ENCODE assay signal across 15 mouse cellular contexts in the genomic region with DNA sequence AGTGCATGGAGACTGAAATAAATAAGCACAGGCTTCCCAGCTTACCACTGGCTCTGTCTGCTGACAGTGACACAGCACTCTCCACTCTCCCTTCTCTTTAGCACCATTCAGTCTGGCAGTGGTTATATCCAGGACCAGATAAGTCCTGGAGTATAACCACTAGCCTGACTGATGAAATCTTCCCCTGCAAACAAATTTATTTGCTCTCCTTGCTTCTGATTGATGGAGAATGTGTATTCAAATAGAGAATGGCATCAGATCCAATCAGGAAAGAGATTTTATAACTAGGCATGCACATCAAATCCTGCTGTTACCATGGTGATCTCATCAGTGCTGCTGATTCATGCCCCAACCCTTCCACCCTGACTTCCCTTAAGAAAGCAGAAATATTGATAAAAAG.
A peak's percentile ranks its signal among the peaks of the same experiment; 100 is the strongest.
DNase-seq lines count a peak whose midpoint lies in the region; ATAC-seq lines count a peak whose summit lies in the region.
"Had no signal": no experiment of that assay in that cellular context is flagged by ENCODE, and none has a peak within 500 bp of the region (broad histone marks: within the 10 kb centered on the region; RNA-seq: fewer than 3 reads in every experiment).

No protein-coding gene starts in this region.

- H3K4me1 ChIP-seq in midbrain, embryonic 13.5 days (replicated peaks), result no peaks in the 10 kb centered on the region
- no peaks in the 10 kb centered on the region for H3K4me1 ChIP-seq in midbrain, embryonic 11.5 days (ENCODE audit: control insufficient read depth, insufficient read depth, low read length)
- no peaks in the 10 kb centered on the region for H3K4me1 ChIP-seq in hindbrain, embryonic 14.5 days (replicated peaks; ENCODE audit: control insufficient read depth, insufficient read depth, low read length)
- H3K4me1 ChIP-seq in neural tube, embryonic 14.5 days (ENCODE audit: control insufficient read depth, insufficient read depth, low read length), result no peaks in the 10 kb centered on the region
- H3K4me1 ChIP-seq: limb, embryonic 10.5 days; stomach, embryonic 15.5 days had no signal

- no peak overlapping the region for H3K4me2 ChIP-seq in midbrain, embryonic 13.5 days (replicated peaks)
- no peak overlapping the region for H3K4me2 ChIP-seq in midbrain, embryonic 11.5 days
- H3K4me2 ChIP-seq in hindbrain, embryonic 14.5 days (replicated peaks), result no peak overlapping the region
- no peak overlapping the region for H3K4me2 ChIP-seq in neural tube, embryonic 14.5 days (ENCODE audit: low read depth, low read length)
- H3K4me2 ChIP-seq: stomach, embryonic 15.5 days had no signal

- no peak for DNase-seq in frontal cortex, postnatal 25 days (ENCODE audit: low spot score in 2 of 2)
- no peak for DNase-seq in midbrain, embryonic 11.5 days (ENCODE audit: low spot score, missing footprints)
- DNase-seq in hindbrain, embryonic 14.5 days (ENCODE audit: low spot score), result no peak
- no peak for DNase-seq in lung, postnatal 10 days
- DNase-seq in adrenal gland, postnatal 10 days, result no peak
- DNase-seq: B cell, adult 2 months; heart, postnatal 10 days; kidney, adult 9 months; thymus, postnatal 36 days had no signal

- H3K4me3 ChIP-seq in midbrain, embryonic 13.5 days (replicated peaks), result no peak overlapping the region
- H3K4me3 ChIP-seq in midbrain, embryonic 11.5 days (ENCODE audit: low read depth, low read length), result no peak overlapping the region
- no peak overlapping the region for H3K4me3 ChIP-seq in hindbrain, embryonic 14.5 days (replicated peaks; ENCODE audit: low read length)
- no peak overlapping the region for H3K4me3 ChIP-seq in neural tube, embryonic 14.5 days (ENCODE audit: low read depth, low read length)
- H3K4me3 ChIP-seq: erythroblast, embryonic 14.5 days; limb, embryonic 10.5 days; stomach, embryonic 15.5 days had no signal

- ATAC-seq in frontal cortex, adult (ENCODE audit: low TSS enrichment), result peak; percentile 65; the same call in 1 of the 2 replicates
- peak; percentile 75 for ATAC-seq in midbrain, embryonic 13.5 days
- no peak for ATAC-seq in midbrain, embryonic 11.5 days (ENCODE audit: low FRiP score)
- no peak for ATAC-seq in hindbrain, embryonic 14.5 days (ENCODE audit: low FRiP score)
- ATAC-seq in neural tube, embryonic 14.5 days (ENCODE audit: low read depth), result peak; percentile 61; the same call in 1 of the 2 replicates

- H3K27ac ChIP-seq in midbrain, embryonic 13.5 days, result no peak overlapping the region
- H3K27ac ChIP-seq in midbrain, embryonic 11.5 days (ENCODE audit: low read depth, low read length), result no peak overlapping the region
- peak overlapping the region; percentile 26; the same call in 1 of the 2 replicates for H3K27ac ChIP-seq in hindbrain, embryonic 14.5 days
- no peak overlapping the region for H3K27ac ChIP-seq in neural tube, embryonic 14.5 days (ENCODE audit: low read depth, low read length)
- H3K27ac ChIP-seq: limb, embryonic 10.5 days; stomach, embryonic 15.5 days had no signal

- no peaks in the 10 kb centered on the region for H3K27me3 ChIP-seq in midbrain, embryonic 13.5 days
- H3K27me3 ChIP-seq in midbrain, embryonic 11.5 days (ENCODE audit: control insufficient read depth, insufficient read depth, low read length), result no peaks in the 10 kb centered on the region
- H3K27me3 ChIP-seq in hindbrain, embryonic 14.5 days (ENCODE audit: control insufficient read depth, insufficient read depth, low read length), result no peaks in the 10 kb centered on the region
- H3K27me3 ChIP-seq in neural tube, embryonic 14.5 days (ENCODE audit: control insufficient read depth, insufficient read depth, low read length), result no peaks in the 10 kb centered on the region
- H3K27me3 ChIP-seq: stomach, embryonic 15.5 days had no signal

- no peak overlapping the region for H3K9ac ChIP-seq in midbrain, embryonic 13.5 days (replicated peaks)
- H3K9ac ChIP-seq in midbrain, embryonic 11.5 days (ENCODE audit: low read length), result no peak overlapping the region
- H3K9ac ChIP-seq in hindbrain, embryonic 14.5 days, result no peak overlapping the region
- H3K9ac ChIP-seq in neural tube, embryonic 14.5 days (replicated peaks; ENCODE audit: low read depth, low read length), result no peak overlapping the region
- H3K9ac ChIP-seq: stomach, embryonic 15.5 days had no signal

- no peaks in the 10 kb centered on the region for H3K36me3 ChIP-seq in midbrain, embryonic 13.5 days
- no peaks in the 10 kb centered on the region for H3K36me3 ChIP-seq in midbrain, embryonic 11.5 days (ENCODE audit: control insufficient read depth, insufficient read depth, low read length)
- no peaks in the 10 kb centered on the region for H3K36me3 ChIP-seq in hindbrain, embryonic 14.5 days (replicated peaks; ENCODE audit: control insufficient read depth, insufficient read depth)
- no peaks in the 10 kb centered on the region for H3K36me3 ChIP-seq in neural tube, embryonic 14.5 days (ENCODE audit: control insufficient read depth, insufficient read depth, low read length)
- H3K36me3 ChIP-seq: limb, embryonic 10.5 days; stomach, embryonic 15.5 days had no signal

- no peaks in the 10 kb centered on the region for H3K9me3 ChIP-seq in midbrain, embryonic 13.5 days
- H3K9me3 ChIP-seq in midbrain, embryonic 11.5 days (ENCODE audit: control insufficient read depth, low read length), result no peaks in the 10 kb centered on the region
- H3K9me3 ChIP-seq in hindbrain, embryonic 14.5 days (ENCODE audit: control insufficient read depth, low read length), result 0 out of 2 replicates have a peak, but pooled peaks cover 3% of the 10 kb centered on the region
- no peaks in the 10 kb centered on the region for H3K9me3 ChIP-seq in neural tube, embryonic 14.5 days (ENCODE audit: control insufficient read depth, low read length)
- H3K9me3 ChIP-seq: limb, embryonic 10.5 days; stomach, embryonic 15.5 days had no signal

Comparison
In these comparisons a context has a peak if more than half of its experiments do, and no peak if none do; other contexts are left out.
1. ATAC-seq: peak in frontal cortex, adult (single experiment), midbrain, embryonic 13.5 days (single experiment) and neural tube, embryonic 14.5 days (single experiment); none in midbrain, embryonic 11.5 days (single experiment) and hindbrain, embryonic 14.5 days (single experiment).